Mouse (Mus musculus) right cerebral cortex, postnatal 10 days (tissue): ENCODE results near the gene Psen1.

Experiments used
- DNase-seq, 2 experiments: peaks; one replicate each; pipeline ENCODE4 v3.0.0; 2021; ENCODE audit warnings: low spot score in 2 of 2

Psen1 gene

GRCm38 (mm10) chr12:83687934-83688315, at the start of gene Psen1:
Psen1 (plus strand) TSS chr12:83688152.
- peak; percentile 96 to 97 for DNase-seq

DNA sequence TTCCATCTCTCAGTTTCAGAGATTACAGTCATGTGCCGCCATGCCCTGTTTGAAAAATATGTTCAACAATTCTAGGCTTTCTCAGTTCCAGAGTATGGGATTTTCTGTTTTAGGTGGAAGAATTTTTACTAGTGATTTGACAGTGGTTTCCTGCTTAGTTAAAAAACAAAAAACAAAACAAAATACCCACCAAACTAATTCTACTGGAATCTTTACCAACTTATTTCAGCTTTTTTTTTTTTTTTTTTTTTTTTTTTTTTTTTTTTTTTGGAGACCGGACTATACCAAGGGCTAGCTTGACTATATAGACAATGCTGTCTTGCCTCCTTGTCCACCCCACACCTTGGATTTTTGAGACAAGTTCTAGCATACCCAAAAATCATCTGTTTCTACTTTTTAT, 46.7 kb upstream of the Psen1 start:
- no peak for DNase-seq

DNA sequence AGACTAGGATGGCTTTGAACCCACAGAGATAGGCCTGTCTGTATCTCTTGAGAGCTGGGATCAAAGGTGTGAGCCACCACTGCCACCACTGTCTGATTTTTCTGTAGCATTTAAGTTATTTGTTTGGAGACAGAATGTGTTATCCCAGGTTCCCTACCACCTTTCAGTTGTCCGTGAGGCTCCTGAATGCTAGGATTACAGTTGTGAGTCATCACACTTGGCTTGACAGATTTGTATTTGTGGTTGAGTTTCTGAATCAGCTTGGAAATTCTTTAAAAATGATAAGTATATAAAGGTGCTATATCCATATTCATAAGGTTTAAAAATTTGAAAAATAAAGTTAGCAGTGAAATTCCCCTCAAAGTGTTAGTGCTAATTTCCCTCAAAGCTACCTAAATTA, 44.8 kb upstream of the Psen1 start:
- no peak for DNase-seq

GRCm38 (mm10) chr12:83650346-83650745, 37.6 kb upstream of the Psen1 start:
- DNase-seq, result no peak

DNA sequence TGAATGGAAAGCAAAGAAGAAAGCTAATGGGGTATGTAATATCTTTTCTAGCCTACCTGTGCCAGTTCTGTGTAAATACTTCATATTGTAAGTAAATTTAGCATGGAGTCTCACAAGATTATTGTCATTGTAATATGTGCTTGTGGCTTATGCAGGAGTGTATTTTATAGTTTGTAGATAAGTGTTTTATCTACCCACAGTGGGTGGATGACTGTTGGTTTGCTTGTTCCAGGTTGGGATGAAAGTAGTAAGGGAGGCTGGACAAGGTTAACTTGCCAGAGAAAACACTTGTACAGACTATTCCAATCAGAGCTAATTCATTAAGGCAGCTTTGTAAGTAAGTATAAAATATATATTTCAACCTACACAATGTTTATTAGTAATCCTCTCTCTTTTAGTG, 36.5 kb upstream of the Psen1 start:
- DNase-seq, result no peak

- DNase-seq, result no peak
Measured at GRCm38 (mm10) chr12:83685466-83685865, 2.5 kb upstream of the Psen1 start.

- no peak for DNase-seq
Measured at GRCm38 (mm10) chr12:83686575-83687350, 1.2 kb upstream of the Psen1 start.

- peak; percentile 65 to 69 for DNase-seq
Measured at GRCm38 (mm10) chr12:83688316-83689086, 549 bp downstream of the Psen1 start.

DNA sequence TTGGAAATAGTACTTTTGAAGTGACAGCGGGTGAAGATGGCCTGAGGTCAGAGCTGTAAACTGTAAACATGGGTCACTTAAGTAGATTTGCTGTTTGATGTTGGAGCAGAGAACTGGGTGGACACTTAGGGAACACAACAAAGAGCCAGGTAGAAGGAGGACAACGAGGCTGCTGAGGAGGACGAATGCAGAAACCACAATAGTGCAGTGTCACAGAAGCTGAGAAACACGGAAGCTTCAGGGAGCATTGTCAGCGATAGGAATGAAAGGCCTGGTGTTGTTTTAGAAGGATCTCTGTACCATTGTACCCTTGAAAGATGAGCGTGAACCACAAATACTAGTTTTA, 1.1 kb downstream of the Psen1 start:
- no peak for DNase-seq

- no peak for DNase-seq
Measured at GRCm38 (mm10) chr12:83694011-83694410, 6.1 kb downstream of the Psen1 start.

DNA sequence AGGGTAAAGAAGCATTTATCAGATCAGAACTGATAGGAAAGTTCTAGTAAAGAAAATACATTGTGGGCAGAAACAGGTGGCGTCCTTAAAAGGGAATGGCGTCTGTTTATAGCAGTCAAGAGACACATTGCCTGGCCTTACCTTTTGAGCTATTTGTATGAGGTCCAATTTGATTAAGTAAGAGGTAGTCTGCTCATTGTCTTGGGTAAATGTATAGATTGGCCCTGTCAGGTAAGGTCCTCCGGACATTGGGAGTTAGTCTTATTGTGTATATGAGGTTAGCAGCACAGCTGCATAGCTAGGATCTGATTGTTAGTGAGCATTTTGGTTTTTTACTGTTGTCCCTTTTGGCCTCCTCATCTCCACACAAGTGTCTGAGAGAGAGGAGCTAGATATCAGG, 6.7 kb downstream of the Psen1 start:
- no peak for DNase-seq

DNA sequence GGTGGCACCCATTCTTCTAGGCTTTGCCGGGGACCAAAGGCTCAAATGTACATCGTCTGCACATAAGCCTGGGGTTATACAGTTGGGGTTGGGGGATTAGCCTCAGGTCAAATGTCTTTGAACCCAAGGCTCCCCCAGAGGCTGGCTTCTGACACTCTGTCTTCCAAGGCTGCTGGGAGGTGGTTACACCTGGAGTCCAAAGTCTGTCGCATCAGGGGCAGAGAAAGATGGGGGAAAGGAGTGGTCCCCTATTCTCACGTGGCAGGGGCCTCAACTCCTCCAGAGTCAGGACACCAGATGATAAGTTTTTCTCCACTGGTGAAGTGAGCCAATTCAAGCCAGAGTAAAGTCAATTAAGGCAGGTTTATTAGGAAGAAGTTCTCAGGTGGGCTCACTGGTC, 10.7 kb downstream of the Psen1 start:
- no peak for DNase-seq

- DNase-seq, result no peak
Measured at GRCm38 (mm10) chr12:83701608-83702007, 13.7 kb downstream of the Psen1 start.

DNA sequence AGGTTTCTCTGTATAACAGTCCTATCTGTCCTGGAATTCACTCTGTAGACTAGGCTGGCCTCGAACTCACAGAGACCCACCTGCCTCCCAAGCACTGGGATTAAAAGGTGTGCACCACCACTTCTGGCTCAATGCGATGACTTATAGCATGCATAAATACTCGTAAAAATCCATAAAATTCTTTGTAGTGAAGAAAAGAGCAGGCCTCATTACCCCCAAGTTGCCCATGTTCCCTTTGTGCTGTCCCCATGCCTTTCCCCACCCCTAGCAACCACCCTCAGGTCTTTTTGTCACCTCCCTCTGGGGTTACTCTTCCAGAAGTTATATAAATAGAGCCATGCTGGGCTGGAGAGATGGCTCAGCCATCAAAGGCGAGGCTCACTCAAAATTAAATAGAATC, 14.8 kb downstream of the Psen1 start:
- no peak for DNase-seq

GRCm38 (mm10) chr12:83706951-83707350, 19.0 kb downstream of the Psen1 start:
- no peak for DNase-seq

DNA sequence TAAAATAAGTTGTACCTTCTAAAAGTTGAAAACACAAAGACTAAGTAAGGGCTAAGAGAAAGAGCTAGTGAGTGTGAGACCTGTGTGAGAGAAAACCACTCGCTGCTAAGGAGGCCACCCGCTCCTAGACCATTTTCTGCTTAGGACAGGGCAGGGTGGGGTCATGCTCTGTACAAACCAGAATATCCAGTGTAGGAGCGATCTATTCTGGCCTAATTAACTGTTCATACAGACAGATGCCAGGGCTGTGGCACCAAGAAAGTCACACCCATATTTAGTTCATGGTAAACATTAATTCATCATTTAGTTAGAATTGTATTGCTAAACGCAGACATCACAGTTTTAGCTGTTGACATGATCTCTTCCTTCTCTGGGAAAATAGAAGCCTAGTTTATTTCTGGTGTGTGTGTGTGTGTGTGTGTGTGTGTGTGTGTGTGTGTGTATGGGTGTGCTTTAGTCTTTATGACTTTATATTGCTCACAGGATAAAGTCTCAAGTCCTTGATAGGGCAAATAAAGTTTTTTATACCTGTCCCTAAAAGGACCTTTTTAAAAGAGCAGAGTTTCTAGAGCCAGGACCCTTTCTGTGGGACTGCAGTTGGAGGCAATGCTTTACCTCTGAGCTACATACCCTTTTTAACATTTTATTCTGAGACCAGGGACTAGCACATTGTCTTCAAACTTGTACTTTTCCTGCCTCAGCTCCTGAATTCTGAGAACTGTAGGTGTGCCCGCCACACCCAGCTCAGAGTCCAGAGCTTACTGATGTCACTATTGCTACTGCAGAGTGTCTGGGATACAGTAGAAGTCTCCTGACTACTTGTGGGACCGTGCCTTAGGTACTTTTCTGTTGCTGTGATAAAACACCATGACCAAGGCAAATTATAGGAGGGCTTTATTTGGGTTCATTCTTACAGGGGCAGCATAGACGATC, 20.5 kb downstream of the Psen1 start:
- DNase-seq, result no peak

- no peak for DNase-seq
Measured at GRCm38 (mm10) chr12:83709934-83710333, 22.0 kb downstream of the Psen1 start.

DNA sequence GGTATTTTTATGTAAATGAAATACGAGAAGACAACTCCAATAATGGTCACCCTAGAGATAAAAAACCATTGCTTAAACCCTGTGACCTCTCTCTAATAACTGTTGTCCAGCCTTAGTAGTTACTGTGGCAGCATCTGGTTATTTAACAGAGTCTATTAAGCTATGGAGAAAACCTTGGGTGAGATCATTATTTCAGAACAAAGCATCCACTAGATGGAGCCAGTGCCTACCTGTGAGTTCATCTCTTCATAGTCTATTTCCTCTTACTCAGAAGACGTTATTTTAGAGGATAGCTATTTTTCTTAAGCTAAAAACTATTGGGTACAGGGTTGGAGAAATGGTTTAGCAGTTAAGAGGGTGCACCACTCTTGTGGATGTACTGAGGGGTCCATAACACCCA, 25.8 kb downstream of the Psen1 start:
- peak; percentile 62 to 71 for DNase-seq

- DNase-seq, result peak in 1 of 2 experiments; percentile 41
Measured at GRCm38 (mm10) chr12:83716416-83717184, 28.6 kb downstream of the Psen1 start.

DNA sequence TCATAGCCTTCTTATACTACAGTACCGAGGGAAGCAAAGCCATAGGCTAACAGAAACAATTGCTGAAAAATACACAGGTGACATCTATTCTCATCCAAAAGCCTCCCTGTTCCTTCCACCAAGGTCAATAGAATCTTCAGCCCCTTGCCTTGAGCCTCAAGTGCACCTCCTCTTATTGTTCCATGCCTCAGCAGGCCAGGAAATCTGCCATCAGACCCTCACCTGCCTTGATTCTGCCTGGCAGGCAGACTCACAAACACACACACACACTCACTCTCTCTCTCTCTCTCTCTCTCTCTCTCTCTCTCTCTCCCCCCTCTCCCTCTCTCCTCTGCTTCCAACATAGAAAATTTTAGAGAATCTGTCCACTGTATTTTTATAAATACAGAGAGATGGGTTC, 31.5 kb downstream of the Psen1 start:
- no peak for DNase-seq

DNA sequence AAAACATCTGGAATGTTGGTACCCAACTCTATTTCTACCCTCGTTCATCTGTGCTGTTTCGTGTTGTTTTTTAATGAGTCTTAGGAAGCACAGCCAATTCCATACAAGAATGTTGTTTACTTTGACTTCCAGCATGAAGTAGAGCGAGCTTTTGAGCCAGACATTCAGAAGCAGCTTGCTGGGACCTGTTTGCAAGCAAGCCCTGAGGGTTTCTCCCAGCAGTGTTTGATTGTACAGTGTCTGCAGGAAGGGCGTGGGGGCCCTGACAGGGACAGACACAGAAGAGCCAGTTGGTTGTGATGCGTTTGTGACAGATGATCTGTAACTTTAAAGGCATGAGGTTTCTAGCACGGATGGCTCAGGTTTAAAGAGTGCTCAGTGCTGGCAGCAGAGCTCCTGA, 33.3 kb downstream of the Psen1 start:
- DNase-seq, result no peak
